19 mouse cellular contexts compared by ENCODE assay signal in the genomic region with DNA sequence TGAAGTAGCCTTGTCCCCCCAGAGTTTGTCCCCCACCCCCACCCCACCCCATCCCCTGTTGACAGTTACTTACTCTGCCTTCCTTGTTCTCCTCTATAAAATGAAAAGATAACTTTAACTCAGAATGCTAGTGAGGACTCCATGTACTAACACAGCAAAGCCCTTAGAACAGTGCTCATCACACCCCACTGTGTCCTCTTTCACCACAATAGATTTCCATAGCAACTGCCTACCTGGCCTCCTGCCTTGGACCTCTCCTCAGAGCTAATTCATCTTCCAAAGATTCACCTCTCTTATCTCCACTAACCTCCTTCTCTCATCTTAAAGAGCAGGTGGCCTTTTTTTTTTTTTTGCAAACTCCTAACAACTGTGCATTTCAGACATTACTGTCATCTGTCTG.
"Had no signal": no experiment of that assay in that cellular context is flagged by ENCODE, and none has a peak within 500 bp of the region (broad histone marks: within the 10 kb centered on the region; RNA-seq: fewer than 3 reads in every experiment).

No protein-coding gene starts in this region.

- H3K9me3 ChIP-seq: limb, embryonic 10.5 days; limb, embryonic 13.5 days; liver, embryonic 12.5 days; liver, embryonic 15.5 days; lung, embryonic 15.5 days; midbrain, embryonic 10.5 days; midbrain, embryonic 13.5 days; stomach, embryonic 15.5 days had no signal

- H3K27ac ChIP-seq: kidney, postnatal 0 days; limb, embryonic 10.5 days; limb, embryonic 13.5 days; liver, embryonic 12.5 days; liver, embryonic 15.5 days; lung, embryonic 15.5 days; midbrain, embryonic 10.5 days; midbrain, embryonic 13.5 days had no signal

- H3K36me3 ChIP-seq: limb, embryonic 10.5 days; limb, embryonic 13.5 days; liver, embryonic 12.5 days; liver, embryonic 15.5 days; lung, embryonic 15.5 days; midbrain, embryonic 10.5 days; midbrain, embryonic 13.5 days; stomach, embryonic 15.5 days had no signal

- ATAC-seq: intestine, postnatal 0 days; liver, embryonic 12.5 days; midbrain, embryonic 13.5 days had no signal

- H3K4me1 ChIP-seq: limb, embryonic 10.5 days; limb, embryonic 13.5 days; liver, embryonic 12.5 days; liver, embryonic 15.5 days; lung, embryonic 15.5 days; megakaryocyte, embryonic 14.5 days; midbrain, embryonic 10.5 days; midbrain, embryonic 13.5 days; stomach, embryonic 15.5 days had no signal

- DNase-seq: kidney, adult 2 months; kidney, postnatal 25 days; liver; lung, adult 18-20 months; lung, postnatal 10 days; lung, postnatal 36 days; spleen, adult 18-20 months; thymus, postnatal 25 days had no signal

- H3K27me3 ChIP-seq: limb, embryonic 13.5 days; liver, embryonic 12.5 days; liver, embryonic 15.5 days; lung, embryonic 15.5 days; megakaryocyte, embryonic 14.5 days; midbrain, embryonic 13.5 days; stomach, embryonic 15.5 days had no signal

- H3K4me3 ChIP-seq: limb, embryonic 10.5 days; limb, embryonic 13.5 days; liver, embryonic 12.5 days; liver, embryonic 15.5 days; lung, embryonic 15.5 days; megakaryocyte, embryonic 14.5 days; midbrain, embryonic 10.5 days; midbrain, embryonic 13.5 days; stomach, embryonic 15.5 days had no signal
